Mouse (Mus musculus) effector memory CD4-positive, alpha-beta T cell, adult 7 months (primary cell): ENCODE measurements around the gene Tmem254b. TPM values are rescaled to one million over a fixed set of nuclear protein-coding genes. Genes with fewer than 3 reads are reported as not detected.

Experiments
- polyA plus RNA-seq: library from polyadenylated mRNA; unstranded; fragments of 100-300 nt; shearing (Covaris generic); gene quantifications from one replicate; pipeline ENCODE4 v1.2.1, GENCODE M21; 2017

Gene Tmem254b
- polyA plus RNA-seq: 3.6 TPM

GRCm38 (mm10) chr14:26206926-26207247 is at the start of gene Tmem254b:
Tmem254b (minus strand) TSS chr14:26207041.

GRCm38 (mm10) chr14:26182380-26182779 is 24.5 kb downstream of the Tmem254b start, which contains the start of gene Plac9b:
Plac9b (minus strand) TSS chr14:26182480.

Other genes with a start within 250 kb of the Tmem254b start
- gene Duxbl1, start 228.5 kb downstream of the Tmem254b start, polyA plus RNA-seq: 0.62 TPM
- not detected for gene Gm9780, start 164.3 kb downstream of the Tmem254b start, polyA plus RNA-seq
- gene Tmem254c, start 139.7 kb downstream of the Tmem254b start, polyA plus RNA-seq: 16.0 TPM
- not detected for gene Cphx2, start 125.5 kb downstream of the Tmem254b start, polyA plus RNA-seq
- gene Cphx3, start 124.7 kb downstream of the Tmem254b start, polyA plus RNA-seq: not detected
- gene Duxbl2, start 88.7 kb downstream of the Tmem254b start, polyA plus RNA-seq: not detected
- 0.50 TPM for gene Plac9b, start 24.6 kb downstream of the Tmem254b start, polyA plus RNA-seq
- not detected for gene Duxbl3, start 50.9 kb upstream of the Tmem254b start, polyA plus RNA-seq